Mouse (Mus musculus): Measurements from ENCODE around the gene AW011738.

DNA sequence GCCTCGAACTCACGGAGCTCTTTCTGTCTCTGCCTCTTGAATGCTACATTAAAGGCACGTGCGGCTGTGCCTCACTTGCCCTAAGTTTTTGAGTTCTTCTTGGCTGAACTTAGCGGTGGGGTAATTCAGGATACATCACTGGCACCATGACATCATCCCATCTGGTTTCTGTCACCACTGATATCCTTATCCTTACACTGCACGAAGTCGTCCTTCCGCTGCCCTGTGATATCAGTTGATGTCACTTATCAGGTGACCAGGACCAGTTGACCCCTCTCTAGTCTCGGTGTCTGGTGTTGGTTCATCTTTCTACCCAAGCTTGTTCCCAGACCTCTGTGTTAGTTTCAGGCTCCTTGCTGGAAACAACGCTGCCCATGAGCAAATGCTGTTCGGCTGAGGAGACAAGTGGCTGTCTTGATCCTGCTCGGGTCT is 626 bp upstream of the AW011738 start:
- TF ChIP-seq CTCF (IDR thresholded peaks at IDR 0.05; ENCODE audit: extremely low read depth, insufficient read length, insufficient replicate concordance, low read depth, low read length): no peak
- no peak for TF ChIP-seq POLR2A (IDR thresholded peaks at IDR 0.05; ENCODE audit: low read depth, low read length)

All from small intestine, adult 2 months (tissue).